In the genomic region with DNA sequence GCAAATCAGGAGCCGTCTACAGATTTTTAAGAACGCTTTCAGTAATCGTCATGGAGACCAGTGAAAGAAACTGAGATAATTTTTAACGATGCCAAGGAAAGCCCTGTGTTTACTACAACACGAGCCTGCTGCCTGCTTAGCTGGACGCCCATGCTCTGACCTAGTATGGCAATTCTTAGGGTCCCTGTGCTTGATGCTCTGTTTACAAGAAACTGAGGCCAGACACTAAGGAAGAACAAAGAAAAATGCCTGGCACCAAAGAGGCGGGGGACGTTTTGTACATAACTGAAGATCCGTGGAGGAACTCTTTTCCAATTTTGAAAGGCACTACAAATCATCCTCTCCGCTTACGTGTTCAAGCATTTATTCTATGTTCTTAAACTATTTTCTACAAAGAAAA, we compare ENCODE assay signal across 8 mouse cellular contexts. TPM values are rescaled to one million over a fixed set of nuclear protein-coding genes. Genes with fewer than 3 reads are reported as not detected.
DNase-seq lines count a peak whose midpoint lies in the region; ATAC-seq lines count a peak whose summit lies in the region.

No protein-coding gene starts in this region.

- peak overlapping the region; percentile 90 for H3K9ac ChIP-seq in embryonic facial prominence, embryonic 14.5 days (ENCODE audit: low read depth, low read length)

- no peak for ATAC-seq in CD4-positive, CD25-positive, alpha-beta regulatory T cell, adult 4 months
- ATAC-seq in embryonic facial prominence, embryonic 14.5 days (ENCODE audit: low read depth): no peak

- H3K4me3 ChIP-seq in embryonic facial prominence, embryonic 14.5 days (ENCODE audit: low read depth, low read length): peak overlapping the region; percentile 86

- H3K27me3 ChIP-seq in embryonic facial prominence, embryonic 14.5 days (replicated peaks; ENCODE audit: control insufficient read depth, insufficient read depth, low read length): no peaks in the 10 kb centered on the region

- peak overlapping the region; percentile 69 for H3K4me2 ChIP-seq in embryonic facial prominence, embryonic 14.5 days (ENCODE audit: low read depth, low read length)

- H3K36me3 ChIP-seq in embryonic facial prominence, embryonic 14.5 days (ENCODE audit: control insufficient read depth, insufficient read depth, low read length): no peaks in the 10 kb centered on the region

- DNase-seq in CD4-positive, CD25-positive, alpha-beta regulatory T cell, adult 2 months (ENCODE audit: low read depth, low spot score): peak; percentile 3
- peak; percentile 23 for DNase-seq in 3T3-L1 (ENCODE audit: low read depth, low spot score)
- DNase-seq in embryonic facial prominence, embryonic 14.5 days (ENCODE audit: low spot score): no peak
- peak; percentile 25 for DNase-seq in induced T-regulatory cell, adult 2 months (ENCODE audit: low read depth)
- DNase-seq in lung, postnatal 36 days: peak; percentile 13
- DNase-seq in thymus, postnatal 10 days (ENCODE audit: low spot score in 2 of 2): no peak
- DNase-seq in layer of hippocampus, postnatal 25 days (ENCODE audit: extremely low spot score in 1 of 2, low spot score in 1 of 2): no peak

- peaks cover 17% of the 10 kb centered on the region for H3K4me1 ChIP-seq in embryonic facial prominence, embryonic 14.5 days (ENCODE audit: control insufficient read depth, insufficient read depth, low read length)

- no peaks in the 10 kb centered on the region for H3K9me3 ChIP-seq in embryonic facial prominence, embryonic 14.5 days (ENCODE audit: control insufficient read depth, low read length)

- WGBS in embryonic facial prominence, embryonic 14.5 days: 5% methylated on average over 11 of the region's 11 CpGs

- peak overlapping the region; percentile 98 for H3K27ac ChIP-seq in embryonic facial prominence, embryonic 14.5 days (replicated peaks; ENCODE audit: low read depth, low read length)

RNA-seq across cellular contexts. Expression of a gene that starts 1.1 kb away (rescaled TPM):
- polyA plus RNA-seq in CD4-positive, CD25-positive, alpha-beta regulatory T cell, adult 4 months (2017; shearing (Covaris generic)): 1 to 10 TPM; 1.7 to 2.4 TPM
- 25.3 and 29.8 TPM in 2 replicates for polyA plus RNA-seq in embryonic facial prominence, embryonic 14.5 days (2014; fragmentation: Nextera tagmentation; extraction: Ambion mirVana)
- 10 to 100 TPM; 26.5 to 26.6 TPM for total RNA-seq in layer of hippocampus, postnatal 25 days (2021)

Comparison
In these comparisons a context has a peak if more than half of its experiments do, and no peak if none do; other contexts are left out.
1. DNase-seq: peak in CD4-positive, CD25-positive, alpha-beta regulatory T cell, adult 2 months (single experiment), 3T3-L1 (single experiment), induced T-regulatory cell, adult 2 months (single experiment) and lung, postnatal 36 days (single experiment); none in embryonic facial prominence, embryonic 14.5 days (single experiment), thymus, postnatal 10 days (0 of 2) and layer of hippocampus, postnatal 25 days (0 of 2).